Mouse (Mus musculus): ENCODE measurements around the gene Pom121. TPM values are rescaled to one million over a fixed set of nuclear protein-coding genes. Genes with fewer than 3 reads are reported as not detected.
A peak's percentile ranks its signal among the peaks of the same experiment; 100 is the strongest.

Gene Pom121
- 11.1 and 17.2 TPM in 2 replicates for polyA plus RNA-seq (2016; fragmentation: Nextera tagmentation; extraction: Ambion mirVana)

DNA sequence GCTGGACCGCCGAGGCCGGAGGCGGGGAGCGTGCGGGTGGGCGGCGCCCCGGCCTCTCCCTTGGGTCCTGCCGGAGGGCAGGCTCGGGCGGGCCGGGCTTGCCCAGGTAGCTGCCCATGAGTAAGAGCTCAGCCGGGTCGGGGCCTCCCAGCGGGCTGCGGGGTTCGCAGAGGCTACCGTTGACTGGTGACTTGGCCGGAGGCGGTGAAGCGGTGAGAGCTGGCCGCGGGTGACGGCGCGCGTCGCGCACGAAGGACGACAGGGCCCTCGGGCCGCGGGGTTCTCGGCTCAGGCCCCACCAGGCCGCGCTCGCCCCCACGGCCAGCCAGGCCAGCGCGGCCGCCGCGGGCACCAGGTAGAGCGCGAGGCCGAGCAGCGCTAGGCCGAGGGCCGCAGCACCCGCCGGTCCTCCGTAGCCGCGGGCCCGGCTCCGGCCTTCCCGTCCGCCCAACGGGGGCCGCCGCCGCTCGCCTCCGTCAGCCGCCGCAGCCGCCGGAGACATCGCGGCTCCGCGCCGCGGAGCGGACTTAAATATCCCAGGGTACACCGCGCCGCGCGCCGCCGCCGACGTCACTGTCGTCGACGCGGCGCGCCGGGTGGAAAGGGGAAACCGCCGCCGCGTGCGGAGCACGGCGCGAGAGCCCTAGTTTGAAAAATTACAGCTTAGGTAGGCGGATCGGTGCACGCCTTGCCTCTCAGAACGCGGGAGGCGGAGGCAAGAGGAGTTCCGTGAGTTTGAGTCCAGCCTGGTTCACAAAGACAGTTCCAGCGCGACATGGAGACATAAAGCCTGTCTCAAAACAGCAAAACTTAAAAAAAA, at the start of gene Pom121:
Pom121 (minus strand) TSS at position 543 of the 820 bp plus-strand sequence.
- DNase-seq (ENCODE audit: low spot score): peak; percentile 88
- H3K36me3 ChIP-seq: peaks cover 34% of the 10 kb centered on the region
- peaks cover 13% of the 10 kb centered on the region for H3K4me1 ChIP-seq
- H3K27ac ChIP-seq: peak within 1 kb of the TSS; percentile 99
- H3K4me3 ChIP-seq: peak within 1 kb of the TSS; percentile 98
- no peaks in the 10 kb centered on the region for H3K27me3 ChIP-seq (ENCODE audit: insufficient read depth, poor library complexity, severe bottlenecking)
- H3K9me3 ChIP-seq: no peaks in the 10 kb centered on the region
- WGBS: 1% methylated on average over 110 of the region's 110 CpGs

DNA sequence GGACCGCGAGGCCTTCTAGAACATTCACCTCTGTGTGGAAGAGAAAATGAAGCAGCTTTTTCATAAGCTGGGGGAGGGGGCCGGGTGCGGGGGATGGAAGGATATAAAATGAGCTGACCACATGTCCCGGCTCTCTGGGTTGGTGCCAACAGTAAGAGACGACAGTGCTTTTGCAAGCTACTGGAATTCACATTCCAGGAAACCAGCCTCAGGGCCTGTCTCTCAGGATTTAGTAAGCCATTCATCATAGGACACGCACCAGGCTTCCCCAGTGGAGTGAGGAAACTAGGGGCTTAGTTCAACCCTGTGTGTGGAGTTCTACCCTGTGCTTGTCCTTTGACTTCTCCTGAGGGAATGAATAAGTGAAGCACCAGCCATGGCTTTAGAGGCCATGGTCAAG, 48.1 kb upstream of the Pom121 start:
- H3K4me3 ChIP-seq: no peak overlapping the region
- no peak overlapping the region for H3K27ac ChIP-seq
- 81% methylated on average over 7 of the region's 7 CpGs for WGBS
- no peaks in the 10 kb centered on the region for H3K9me3 ChIP-seq
- H3K27me3 ChIP-seq (ENCODE audit: insufficient read depth, poor library complexity, severe bottlenecking): no peaks in the 10 kb centered on the region
- DNase-seq (ENCODE audit: low spot score): no peak
- no peaks in the 10 kb centered on the region for H3K4me1 ChIP-seq
- H3K36me3 ChIP-seq: peaks cover 78% of the 10 kb centered on the region

DNA sequence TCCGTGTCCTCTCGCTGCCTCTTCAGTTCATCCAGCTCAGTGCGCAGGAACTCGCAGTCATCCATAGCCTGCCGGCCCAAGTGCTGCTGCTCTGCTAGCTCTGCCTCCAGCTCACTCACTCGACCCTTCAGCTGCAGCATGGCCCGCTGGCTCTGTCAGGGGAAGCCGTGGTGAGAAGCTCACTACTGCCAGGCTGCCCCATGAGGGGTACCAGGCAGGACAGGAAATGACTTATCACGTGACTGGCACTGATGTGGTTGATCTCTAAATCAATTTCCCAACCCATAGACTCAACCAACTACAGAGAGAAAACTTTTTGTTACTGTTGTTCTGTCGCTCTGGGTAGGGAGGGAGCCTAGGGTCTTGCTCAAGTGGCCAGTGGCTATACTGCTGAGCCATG, 40.7 kb upstream of the Pom121 start:
- Histone ChIP-seq H3K27ac (no peak overlapping the region), H3K4me1 (no peaks in the 10 kb centered on the region), H3K9me3 (0 out of 2 replicates have a peak, but pooled peaks cover 4% of the 10 kb centered on the region), H3K4me3 (no peak overlapping the region), H3K27me3 (ENCODE audit: insufficient read depth, poor library complexity, severe bottlenecking) (no peaks in the 10 kb centered on the region), H3K36me3 (peaks cover 89% of the 10 kb centered on the region)
- WGBS: 95% methylated on average over 10 of the region's 10 CpGs
- DNase-seq (ENCODE audit: low spot score): no peak

GRCm38 (mm10) chr5:135433861-135434260, 39.5 kb upstream of the Pom121 start:
- H3K36me3 ChIP-seq: peaks cover 92% of the 10 kb centered on the region
- H3K9me3 ChIP-seq: 0 out of 2 replicates have a peak, but pooled peaks cover 4% of the 10 kb centered on the region
- no peaks in the 10 kb centered on the region for H3K27me3 ChIP-seq (ENCODE audit: insufficient read depth, poor library complexity, severe bottlenecking)
- WGBS: 90% methylated on average over 4 of the region's 4 CpGs
- H3K27ac ChIP-seq: no peak overlapping the region
- no peak overlapping the region for H3K4me3 ChIP-seq
- no peak for DNase-seq (ENCODE audit: low spot score)
- no peaks in the 10 kb centered on the region for H3K4me1 ChIP-seq

DNA sequence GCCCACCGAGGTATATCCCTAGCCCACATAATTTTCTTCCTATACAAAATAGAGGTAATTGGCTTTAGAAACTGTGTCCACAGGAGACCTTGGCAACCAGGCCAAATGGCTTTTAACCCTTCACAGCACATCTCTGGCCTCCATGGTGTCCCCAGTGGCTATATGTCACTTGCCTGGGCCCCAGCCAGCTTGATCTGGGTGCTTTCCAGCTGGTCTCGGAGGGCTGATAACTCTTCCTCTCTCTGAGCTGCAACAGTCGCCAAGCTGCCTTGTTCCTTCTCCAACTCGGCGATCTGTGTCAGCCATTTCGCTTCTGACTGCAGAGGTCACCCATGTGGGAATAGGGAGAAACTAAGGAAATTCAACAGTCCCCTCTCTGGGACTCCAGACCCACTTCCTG, 36.8 kb upstream of the Pom121 start:
- no peak overlapping the region for H3K4me3 ChIP-seq
- H3K27ac ChIP-seq: no peak overlapping the region
- no peaks in the 10 kb centered on the region for H3K4me1 ChIP-seq
- 0 out of 2 replicates have a peak, but pooled peaks cover 4% of the 10 kb centered on the region for H3K9me3 ChIP-seq
- H3K27me3 ChIP-seq (ENCODE audit: insufficient read depth, poor library complexity, severe bottlenecking): no peaks in the 10 kb centered on the region
- no peak for DNase-seq (ENCODE audit: low spot score)
- H3K36me3 ChIP-seq: peaks cover 93% of the 10 kb centered on the region
- WGBS: 77% methylated on average over 6 of the region's 6 CpGs

GRCm38 (mm10) chr5:135428786-135429185, 34.4 kb upstream of the Pom121 start:
- H3K4me3 ChIP-seq: no peak overlapping the region
- DNase-seq (ENCODE audit: low spot score): no peak
- 0 out of 2 replicates have a peak, but pooled peaks cover under 1% of the 10 kb centered on the region for H3K9me3 ChIP-seq
- H3K27ac ChIP-seq: no peak overlapping the region
- no peaks in the 10 kb centered on the region for H3K4me1 ChIP-seq
- peaks cover 93% of the 10 kb centered on the region for H3K36me3 ChIP-seq
- no peaks in the 10 kb centered on the region for H3K27me3 ChIP-seq (ENCODE audit: insufficient read depth, poor library complexity, severe bottlenecking)
- 70% methylated on average over 5 of the region's 5 CpGs for WGBS

GRCm38 (mm10) chr5:135410266-135410665, 15.9 kb upstream of the Pom121 start:
- no peaks in the 10 kb centered on the region for H3K4me1 ChIP-seq
- peaks cover 59% of the 10 kb centered on the region for H3K36me3 ChIP-seq
- H3K4me3 ChIP-seq: no peak overlapping the region
- H3K9me3 ChIP-seq: no peaks in the 10 kb centered on the region
- no peak for DNase-seq (ENCODE audit: low spot score)
- H3K27ac ChIP-seq: no peak overlapping the region
- WGBS: 91% methylated on average over 9 of the region's 9 CpGs
- no peaks in the 10 kb centered on the region for H3K27me3 ChIP-seq (ENCODE audit: insufficient read depth, poor library complexity, severe bottlenecking)

- WGBS: 87% methylated on average over 4 of the region's 4 CpGs
- Histone ChIP-seq H3K27ac (no peak overlapping the region), H3K36me3 (peaks cover 39% of the 10 kb centered on the region), H3K9me3 (no peaks in the 10 kb centered on the region), H3K4me1 (no peaks in the 10 kb centered on the region), H3K27me3 (ENCODE audit: insufficient read depth, poor library complexity, severe bottlenecking) (no peaks in the 10 kb centered on the region), H3K4me3 (no peak overlapping the region)
- no peak for DNase-seq (ENCODE audit: low spot score)
These were observed 13.8 kb upstream of the Pom121 start for GRCm38 (mm10) chr5:135408114-135408513.

DNA sequence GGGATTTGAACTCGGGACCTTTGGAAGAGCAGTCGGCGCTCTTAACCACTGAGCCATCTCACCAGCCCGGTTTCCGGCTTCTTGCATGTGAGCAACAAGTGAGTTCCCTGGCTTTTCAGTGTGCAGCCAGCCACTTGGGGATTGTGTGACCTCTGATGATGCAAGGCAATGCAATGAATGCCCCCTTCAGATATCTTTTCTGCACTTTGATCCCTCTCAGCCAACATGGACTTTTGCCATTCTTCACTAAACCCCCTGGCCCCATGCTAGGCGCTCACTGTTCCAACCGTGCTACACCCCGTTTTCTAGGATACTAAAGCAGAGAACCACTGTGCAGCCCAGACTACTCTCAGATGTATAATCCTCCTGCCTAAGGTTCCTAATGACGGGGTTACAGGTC, 11.1 kb upstream of the Pom121 start:
- WGBS: 78% methylated on average over 9 of the region's 9 CpGs
- Histone ChIP-seq H3K9me3 (no peaks in the 10 kb centered on the region), H3K4me3 (no peak overlapping the region), H3K36me3 (peaks cover 17% of the 10 kb centered on the region), H3K27ac (no peak overlapping the region), H3K27me3 (ENCODE audit: insufficient read depth, poor library complexity, severe bottlenecking) (no peaks in the 10 kb centered on the region), H3K4me1 (no peaks in the 10 kb centered on the region)
- no peak for DNase-seq (ENCODE audit: low spot score)

DNA sequence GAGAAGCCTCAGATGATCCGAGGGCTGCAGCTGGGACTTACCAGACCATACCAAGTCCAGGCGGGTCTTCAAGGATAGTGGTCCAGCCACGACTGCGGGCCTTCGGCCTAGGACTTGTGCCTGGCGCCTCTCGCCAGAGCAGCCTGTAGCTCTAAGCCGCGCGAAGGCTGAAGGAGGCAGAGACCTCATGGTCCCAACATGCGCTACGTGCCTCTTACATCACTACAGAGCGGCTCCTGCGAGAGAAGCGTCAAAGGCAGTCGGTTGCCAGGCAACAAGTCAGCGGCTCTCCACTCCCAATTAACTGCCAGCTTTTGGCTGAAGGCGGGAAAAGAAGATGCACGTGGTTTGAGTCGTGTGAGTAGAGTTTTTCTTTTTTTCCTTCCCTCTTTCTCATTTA, 10.3 kb upstream of the Pom121 start:
- WGBS: 35% methylated on average over 20 of the region's 20 CpGs
- no peaks in the 10 kb centered on the region for H3K27me3 ChIP-seq (ENCODE audit: insufficient read depth, poor library complexity, severe bottlenecking)
- no peaks in the 10 kb centered on the region for H3K9me3 ChIP-seq
- no peaks in the 10 kb centered on the region for H3K4me1 ChIP-seq
- H3K27ac ChIP-seq: no peak overlapping the region
- no peak overlapping the region for H3K4me3 ChIP-seq
- no peak for DNase-seq (ENCODE audit: low spot score)
- H3K36me3 ChIP-seq: peaks cover 9% of the 10 kb centered on the region

DNA sequence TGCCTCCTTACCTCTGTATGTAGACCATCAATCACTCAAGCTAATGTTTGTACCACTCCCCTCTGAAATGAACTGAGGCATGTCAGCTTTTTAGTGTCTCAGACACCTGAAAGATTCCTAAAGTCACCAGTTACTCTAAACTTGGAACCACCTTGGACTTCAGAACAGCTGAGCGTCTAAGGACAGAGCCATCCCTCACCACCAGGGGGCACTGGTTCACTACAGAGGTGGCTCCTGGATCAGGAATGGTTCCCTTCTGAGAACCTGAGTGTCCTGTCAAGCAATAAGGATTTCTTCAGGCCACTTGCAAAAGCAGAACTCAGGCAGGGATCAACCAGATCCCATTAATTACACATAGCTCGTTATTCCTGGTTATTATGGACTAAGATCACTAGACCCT, 5.9 kb upstream of the Pom121 start:
- Histone ChIP-seq H3K27ac (no peak overlapping the region), H3K4me3 (no peak overlapping the region), H3K9me3 (no peaks in the 10 kb centered on the region), H3K27me3 (ENCODE audit: insufficient read depth, poor library complexity, severe bottlenecking) (no peaks in the 10 kb centered on the region), H3K36me3 (no peaks in the 10 kb centered on the region), H3K4me1 (no peaks in the 10 kb centered on the region)
- DNase-seq (ENCODE audit: low spot score): no peak
- WGBS: 10% methylated on average over 2 of the region's 2 CpGs

- Histone ChIP-seq H3K27ac (no peak overlapping the region), H3K27me3 (ENCODE audit: insufficient read depth, poor library complexity, severe bottlenecking) (no peaks in the 10 kb centered on the region), H3K36me3 (no peaks in the 10 kb centered on the region), H3K4me1 (peaks cover 4% of the 10 kb centered on the region; the same call in 1 of the 2 replicates), H3K4me3 (no peak overlapping the region), H3K9me3 (no peaks in the 10 kb centered on the region)
- no peak for DNase-seq (ENCODE audit: low spot score)
- 41% methylated on average over 6 of the region's 6 CpGs for WGBS
These were observed 5.0 kb upstream of the Pom121 start for GRCm38 (mm10) chr5:135399382-135399781.

GRCm38 (mm10) chr5:135395826-135396225, 1.5 kb upstream of the Pom121 start:
- Histone ChIP-seq H3K27ac (no peak overlapping the region), H3K36me3 (peaks cover 19% of the 10 kb centered on the region), H3K4me3 (no peak overlapping the region), H3K27me3 (ENCODE audit: insufficient read depth, poor library complexity, severe bottlenecking) (no peaks in the 10 kb centered on the region), H3K4me1 (peaks cover 13% of the 10 kb centered on the region), H3K9me3 (no peaks in the 10 kb centered on the region)
- no peak for DNase-seq (ENCODE audit: low spot score)
- 44% methylated on average over 5 of the region's 5 CpGs for WGBS
